Mouse (Mus musculus) kidney, postnatal 0 days (tissue): ENCODE measurements around the gene Glipr2. TPM values are rescaled to one million over a fixed set of nuclear protein-coding genes. Genes with fewer than 3 reads are reported as not detected.

Experiments
- ATAC-seq: fragments of 200-750 bp; cut with Nextera tagmentation; replicated peaks from 2 replicates; pipeline ENCODE4 v1.8.0; 2017; ENCODE audit warnings: low read depth, moderate number of reproducible peaks, moderate TSS enrichment, moderate library complexity; ENCODE audit not compliant: low FRiP score
- DNase-seq: peaks from one replicate; pipeline ENCODE4 v3.0.0-alpha.2; 2016; ENCODE audit warnings: low spot score
- H3K27ac ChIP-seq: fragments of 300-500 bp; sonication (generic); 2 replicates; pipeline ENCODE4 v1.5.1; 2014; ENCODE audit warnings: mild to moderate bottlenecking
- H3K27me3 ChIP-seq: fragments of 300-500 bp; sonication (generic); 2 replicates; pipeline ENCODE4 v1.6.1; 2014; ENCODE audit warnings: low read length, mixed read lengths; ENCODE audit not compliant: insufficient read depth
- H3K36me3 ChIP-seq: fragments of 300-500 bp; sonication (generic); 2 replicates; pipeline ENCODE4 v1.6.1; 2014; ENCODE audit warnings: low read length, mixed read lengths; ENCODE audit not compliant: insufficient read depth
- H3K4me1 ChIP-seq: fragments of 300-500 bp; sonication (generic); replicated peaks from 2 replicates; pipeline ENCODE4 v1.6.1; 2014; ENCODE audit warnings: antibody characterized with exemption, low read length, mixed read lengths; ENCODE audit not compliant: insufficient read depth
- H3K4me2 ChIP-seq: fragments of 300-500 bp; sonication (generic); 2 replicates; pipeline ENCODE4 v1.6.1; 2014; ENCODE audit warnings: mild to moderate bottlenecking, low read length, moderate library complexity, mixed read lengths
- H3K4me3 ChIP-seq: fragments of 300-500 bp; sonication (generic); replicated peaks from 2 replicates; pipeline ENCODE4 v1.5.1; 2014; ENCODE audit warnings: low read depth, low read length
- H3K9ac ChIP-seq: fragments of 300-500 bp; sonication (generic); 2 replicates; pipeline ENCODE4 v1.6.1; 2014; ENCODE audit warnings: low read depth, low read length
- H3K9me3 ChIP-seq: fragments of 300-500 bp; sonication (generic); replicated peaks from 2 replicates; pipeline ENCODE4 v1.6.1; 2016; ENCODE audit warnings: low read length, inconsistent platforms, mixed read lengths
- CTCF ChIP-seq: IDR thresholded peaks from 2 replicates; pipeline ENCODE4 v1.5.1; 2016; ENCODE audit warnings: antibody characterized with exemption, low read depth, mild to moderate bottlenecking, moderate library complexity
- WGBS: fragments of 180-500 bp; shearing (Covaris S2); extraction: QIAGEN DNeasy Blood & Tissue Kit; methylation state at CpG from one replicate; pipeline ENCODE4 v1.1.7; 2014; 5-methylcytosine and 5-hydroxymethylcytosine counted together
- polyA plus RNA-seq: library from polyadenylated mRNA; unstranded; fragments of >200 nt; fragmentation: Nextera tagmentation; extraction: Ambion mirVana; gene quantifications from 2 replicates; pipeline ENCODE4 v1.2.1, GENCODE M21; 2015

Gene Glipr2
- polyA plus RNA-seq, 1 experiment from 2014 or later: 54.9 TPM

DNA sequence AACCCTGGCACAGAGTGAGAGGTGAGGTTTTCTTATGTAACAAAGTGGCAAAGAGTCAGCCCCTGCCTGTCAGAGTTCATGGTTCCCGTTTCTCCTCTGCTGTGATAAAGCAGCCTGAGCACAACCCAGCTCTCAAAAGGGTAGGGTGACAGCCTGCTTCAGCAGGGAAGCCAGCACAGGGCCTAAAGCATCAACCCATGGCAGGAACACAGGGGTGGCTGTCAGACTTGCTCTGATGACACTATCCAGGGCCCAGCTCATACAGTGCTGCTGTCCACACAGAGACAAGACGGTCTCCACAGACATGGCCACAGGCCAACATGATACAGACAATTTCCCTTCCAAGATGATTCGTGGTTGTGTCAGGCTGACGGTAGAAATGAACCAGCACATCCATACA lies 25.3 kb upstream of the Glipr2 start:
- H3K4me2 ChIP-seq: no peak overlapping the region
- H3K27ac ChIP-seq: no peak overlapping the region
- no peak for DNase-seq
- H3K9ac ChIP-seq: no peak overlapping the region
- H3K4me3 ChIP-seq: no peak overlapping the region
- H3K36me3 ChIP-seq: peaks cover 30% of the 10 kb centered on the region
- no peak for ATAC-seq
- TF ChIP-seq CTCF: no peak
- no peaks in the 10 kb centered on the region for H3K27me3 ChIP-seq
- no peaks in the 10 kb centered on the region for H3K9me3 ChIP-seq
- H3K4me1 ChIP-seq: no peaks in the 10 kb centered on the region
- 88% methylated on average over 4 of the region's 4 CpGs for WGBS

DNA sequence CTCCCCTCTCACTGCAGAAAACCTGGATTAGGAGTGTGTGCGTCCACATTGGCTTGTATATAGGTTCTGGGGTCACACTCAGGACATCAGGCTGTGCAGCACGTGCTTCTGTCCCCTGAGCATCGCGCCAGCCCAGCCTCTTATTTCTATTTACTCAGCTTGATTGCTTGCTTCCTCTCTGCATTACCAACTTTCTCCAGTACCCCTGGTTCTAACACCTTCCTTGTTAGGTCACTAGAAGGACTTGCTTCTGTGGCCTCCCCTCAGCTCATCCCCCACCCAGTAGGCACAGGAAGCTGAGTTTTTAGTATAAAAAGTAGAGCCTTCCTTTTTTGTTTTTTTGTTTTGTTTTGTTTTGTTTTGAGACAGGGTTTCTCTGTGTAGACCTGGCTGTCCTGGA lies 21.0 kb upstream of the Glipr2 start:
- Histone ChIP-seq H3K27ac (no peak overlapping the region), H3K4me1 (no peaks in the 10 kb centered on the region), H3K4me3 (no peak overlapping the region), H3K36me3 (peaks cover 12% of the 10 kb centered on the region), H3K9me3 (no peaks in the 10 kb centered on the region), H3K4me2 (no peak overlapping the region), H3K27me3 (no peaks in the 10 kb centered on the region), H3K9ac (no peak overlapping the region)
- DNase-seq (no peak), ATAC-seq (no peak)
- 75% methylated on average over 4 of the region's 4 CpGs for WGBS
- TF ChIP-seq CTCF: no peak

DNA sequence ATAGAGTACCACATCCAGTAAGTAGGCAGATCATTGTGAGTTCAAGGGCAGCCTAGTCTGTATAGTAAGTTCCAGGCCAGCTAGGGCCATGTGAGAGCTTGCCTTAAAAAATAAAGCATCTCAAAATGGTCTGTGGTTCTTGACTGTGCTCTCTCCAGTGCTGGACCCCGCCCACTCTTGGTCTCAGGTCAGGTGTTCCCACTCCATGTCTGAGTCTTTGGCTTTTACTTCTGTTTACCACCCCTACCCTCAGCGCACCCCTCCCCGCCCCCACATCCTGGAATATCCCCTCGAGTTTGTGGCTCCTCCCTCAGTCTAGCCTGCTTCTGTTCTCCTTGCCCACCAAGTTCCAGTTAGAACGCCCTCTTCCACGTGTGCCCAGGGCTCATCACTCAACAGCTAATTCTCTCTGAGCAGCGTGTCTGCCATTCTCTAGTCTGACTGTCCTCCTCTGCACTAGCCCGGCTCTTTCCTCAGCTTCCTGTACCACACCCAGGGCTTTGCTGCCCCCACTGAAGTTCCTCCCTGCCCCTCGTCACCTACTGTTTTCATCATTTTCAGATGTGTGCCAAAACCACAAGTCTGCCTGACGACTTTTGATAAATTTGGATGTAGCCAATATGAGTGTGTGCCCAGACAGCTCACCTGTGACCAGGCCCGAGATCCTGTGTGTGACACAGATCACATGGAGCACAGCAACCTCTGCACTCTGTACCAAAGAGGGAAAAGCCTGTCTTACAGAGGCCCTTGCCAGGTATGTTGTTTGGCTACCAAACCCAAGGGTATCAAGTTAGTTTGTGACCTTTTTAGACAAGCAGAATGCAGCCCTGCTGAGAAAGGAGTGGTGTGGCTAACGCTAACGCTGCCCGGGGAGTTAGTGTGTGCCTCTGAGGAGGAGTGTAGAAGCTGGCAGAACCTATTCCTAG lies 20.2 kb upstream of the Glipr2 start:
- no peak for ATAC-seq
- Histone ChIP-seq H3K4me3 (no peak overlapping the region), H3K36me3 (peaks cover 6% of the 10 kb centered on the region), H3K27ac (no peak overlapping the region), H3K9ac (no peak overlapping the region), H3K9me3 (no peaks in the 10 kb centered on the region), H3K27me3 (no peaks in the 10 kb centered on the region), H3K4me1 (no peaks in the 10 kb centered on the region), H3K4me2 (no peak overlapping the region)
- WGBS: 74% methylated on average over 14 of the region's 14 CpGs
- no peak for TF ChIP-seq CTCF
- DNase-seq: peak; percentile 4

DNA sequence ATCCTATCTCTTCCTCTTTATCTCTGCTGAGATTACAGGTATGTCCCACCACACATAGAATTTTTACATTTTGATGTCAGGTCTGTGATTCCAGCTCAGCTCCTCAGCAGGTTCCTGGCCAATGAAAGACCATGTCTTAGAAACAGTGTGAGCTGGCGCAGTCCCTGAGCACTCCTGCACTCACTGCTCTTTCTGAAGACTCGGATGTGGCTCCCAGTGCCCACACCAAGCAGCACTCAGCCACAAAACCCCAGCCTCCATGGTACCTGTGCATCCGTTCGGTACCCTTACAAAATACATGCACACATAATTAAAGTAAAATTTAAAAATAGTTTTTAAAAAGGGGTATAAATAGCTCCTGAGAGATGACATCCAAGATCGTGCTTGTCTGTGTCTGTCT lies 15.9 kb upstream of the Glipr2 start:
- Histone ChIP-seq H3K9me3 (no peaks in the 10 kb centered on the region), H3K27me3 (no peaks in the 10 kb centered on the region), H3K9ac (no peak overlapping the region), H3K27ac (no peak overlapping the region), H3K4me3 (no peak overlapping the region), H3K4me2 (no peak overlapping the region), H3K36me3 (peaks cover 15% of the 10 kb centered on the region; the same call in 1 of the 2 replicates), H3K4me1 (no peaks in the 10 kb centered on the region)
- 95% methylated on average over 5 of the region's 5 CpGs for WGBS
- DNase-seq (no peak), ATAC-seq (no peak)
- TF ChIP-seq CTCF: no peak

DNA sequence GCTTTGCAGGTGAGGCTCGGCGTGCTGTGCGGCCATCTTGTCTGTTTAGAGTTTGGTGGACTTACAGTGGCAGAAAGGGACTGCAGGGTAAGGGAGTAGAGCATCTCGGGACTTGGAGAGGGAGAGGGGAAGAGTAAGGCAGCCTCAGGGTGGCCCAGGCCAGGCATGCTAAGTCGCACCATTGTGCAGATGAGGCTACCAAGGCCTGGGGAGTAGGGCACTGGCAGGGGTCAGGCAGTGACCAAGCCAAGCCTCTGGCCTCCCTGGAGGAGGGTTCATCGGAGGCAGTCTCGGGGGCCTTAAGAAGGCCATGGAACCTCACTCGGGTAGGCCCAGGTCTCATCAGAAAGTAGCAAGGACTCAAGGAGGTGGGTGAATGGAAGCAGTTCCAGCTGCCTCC lies 14.8 kb upstream of the Glipr2 start:
- no peaks in the 10 kb centered on the region for H3K4me1 ChIP-seq
- no peak overlapping the region for H3K4me3 ChIP-seq
- H3K36me3 ChIP-seq: peaks cover 15% of the 10 kb centered on the region; the same call in 1 of the 2 replicates
- no peak overlapping the region for H3K4me2 ChIP-seq
- WGBS: 93% methylated on average over 8 of the region's 8 CpGs
- no peak overlapping the region for H3K27ac ChIP-seq
- no peak for TF ChIP-seq CTCF
- ATAC-seq (no peak), DNase-seq (no peak)
- no peak overlapping the region for H3K9ac ChIP-seq
- no peaks in the 10 kb centered on the region for H3K27me3 ChIP-seq
- no peaks in the 10 kb centered on the region for H3K9me3 ChIP-seq

DNA sequence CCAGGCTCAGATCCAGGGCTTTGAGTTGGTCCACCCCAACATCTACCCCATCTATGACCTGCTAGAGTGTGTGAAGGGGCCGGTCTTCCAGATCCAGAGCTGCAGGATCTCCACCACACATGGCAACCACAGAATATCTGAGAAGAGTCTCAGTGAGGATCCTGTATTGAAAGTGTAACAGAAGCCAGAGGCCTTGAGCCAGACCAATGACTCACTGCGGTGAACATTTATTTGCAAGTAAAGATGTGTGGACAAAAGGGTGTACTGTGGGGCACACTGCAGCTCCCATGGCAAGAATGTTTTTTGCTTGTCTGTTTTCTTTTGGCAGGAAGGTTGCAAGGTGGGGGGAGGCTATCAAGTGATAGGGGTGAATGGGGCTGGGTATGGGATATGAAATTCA lies 9.6 kb upstream of the Glipr2 start:
- no peak overlapping the region for H3K4me2 ChIP-seq
- TF ChIP-seq CTCF: no peak
- H3K36me3 ChIP-seq: peaks cover 5% of the 10 kb centered on the region; the same call in 1 of the 2 replicates
- H3K9ac ChIP-seq: no peak overlapping the region
- H3K27ac ChIP-seq: no peak overlapping the region
- no peaks in the 10 kb centered on the region for H3K9me3 ChIP-seq
- no peak for ATAC-seq
- no peak overlapping the region for H3K4me3 ChIP-seq
- DNase-seq: no peak
- no peaks in the 10 kb centered on the region for H3K4me1 ChIP-seq
- no peaks in the 10 kb centered on the region for H3K27me3 ChIP-seq
- WGBS: 97% methylated on average over 2 of the region's 2 CpGs
